Mouse (Mus musculus): ENCODE results near the gene Hlf. TPM values are rescaled to one million over a fixed set of nuclear protein-coding genes. Genes with fewer than 3 reads are reported as not detected.

Hlf gene
- polyA plus RNA-seq, 1 experiment from 2014 or later, result 2.0 TPM

DNA sequence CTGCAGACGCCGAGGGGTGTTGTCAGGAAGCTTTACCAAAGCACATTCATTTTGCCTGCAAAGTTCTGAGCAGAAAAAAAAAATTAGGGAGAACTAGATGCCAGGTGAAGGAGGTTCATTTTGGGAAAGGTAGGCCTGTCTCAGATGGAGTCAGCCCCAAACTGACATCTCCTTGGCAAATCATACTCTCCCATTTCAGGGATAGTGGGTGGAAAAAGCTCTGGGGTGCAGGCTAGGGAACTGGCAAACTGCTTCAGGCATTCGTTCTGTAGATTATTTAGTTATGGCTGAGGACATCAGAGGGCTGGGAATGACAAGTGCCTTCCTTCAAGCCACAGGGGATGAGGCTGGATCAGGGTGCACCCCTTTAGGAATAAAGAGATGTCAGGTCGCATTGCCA lies 58.0 kb downstream of the Hlf start:
- Histone ChIP-seq H3K9ac (replicated peaks; ENCODE audit: low read depth, low read length) (no peak overlapping the region), H3K27me3 (ENCODE audit: control insufficient read depth, insufficient read depth, low read length) (no peaks in the 10 kb centered on the region), H3K4me3 (ENCODE audit: low read depth, low read length) (no peak overlapping the region), H3K36me3 (ENCODE audit: control insufficient read depth, insufficient read depth, low read length) (no peaks in the 10 kb centered on the region), H3K27ac (ENCODE audit: low read depth, low read length) (no peak overlapping the region), H3K4me2 (ENCODE audit: low read depth, low read length) (no peak overlapping the region), H3K4me1 (ENCODE audit: control insufficient read depth, insufficient read depth, low read length) (no peaks in the 10 kb centered on the region), H3K9me3 (ENCODE audit: control insufficient read depth, low read length) (no peaks in the 10 kb centered on the region)
- no peak for ATAC-seq (ENCODE audit: low read depth)
- WGBS, result 91% methylated on average over 4 of the region's 4 CpGs

DNA sequence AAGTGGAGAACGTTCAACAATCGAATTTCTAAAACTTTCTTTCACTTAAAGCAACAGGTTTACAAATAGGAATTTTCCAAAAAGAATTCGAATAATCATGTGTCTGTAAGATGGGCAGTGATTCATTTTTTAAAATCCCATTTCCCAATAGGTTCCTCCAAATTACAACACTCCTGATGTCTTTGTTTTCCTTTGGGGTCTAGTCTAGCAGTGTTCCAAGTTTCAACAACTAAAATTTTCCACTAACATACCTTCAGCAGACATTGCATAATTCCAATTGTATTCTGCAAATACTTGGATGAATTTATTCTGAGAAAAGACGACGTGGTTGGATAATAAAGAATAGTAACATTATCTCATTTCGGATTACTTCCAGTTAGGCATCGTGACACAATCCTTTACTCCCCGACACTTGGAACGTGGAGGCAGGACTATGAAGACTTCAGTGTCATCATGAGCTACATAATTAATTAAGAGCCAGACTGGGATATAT lies 60.4 kb downstream of the Hlf start:
- Histone ChIP-seq H3K4me3 (ENCODE audit: low read depth, low read length) (no peak overlapping the region), H3K36me3 (ENCODE audit: control insufficient read depth, insufficient read depth, low read length) (no peaks in the 10 kb centered on the region)

DNA sequence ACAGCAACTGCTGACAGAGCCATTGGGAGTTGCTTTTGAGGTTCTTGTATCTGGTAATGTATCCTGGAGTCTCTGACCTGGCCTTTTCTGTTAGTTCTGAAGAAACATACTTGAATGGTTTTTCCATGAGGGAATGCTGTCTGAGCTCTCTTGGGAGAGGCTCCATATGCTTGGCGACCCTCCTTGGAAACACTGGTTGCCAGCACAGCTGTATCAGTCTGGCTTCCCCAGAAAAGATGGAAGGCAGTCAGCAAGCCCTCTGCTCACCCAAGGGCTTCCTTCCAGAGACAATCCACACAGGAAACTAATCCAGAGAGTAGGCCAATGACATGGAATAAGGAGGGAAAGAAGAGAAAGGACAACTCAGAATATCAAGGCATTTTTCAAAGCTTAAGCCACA lies 63.9 kb downstream of the Hlf start:
- Histone ChIP-seq H3K27me3 (ENCODE audit: control insufficient read depth, insufficient read depth, low read length) (no peaks in the 10 kb centered on the region), H3K4me1 (ENCODE audit: control insufficient read depth, insufficient read depth, low read length) (no peaks in the 10 kb centered on the region), H3K4me3 (ENCODE audit: low read depth, low read length) (no peak overlapping the region), H3K27ac (ENCODE audit: low read depth, low read length) (no peak overlapping the region), H3K9me3 (ENCODE audit: control insufficient read depth, low read length) (no peaks in the 10 kb centered on the region), H3K9ac (replicated peaks; ENCODE audit: low read depth, low read length) (no peak overlapping the region), H3K36me3 (ENCODE audit: control insufficient read depth, insufficient read depth, low read length) (no peaks in the 10 kb centered on the region), H3K4me2 (ENCODE audit: low read depth, low read length) (no peak overlapping the region)
- WGBS, result 70% methylated on average over 1 of the region's 1 CpGs
- ATAC-seq (ENCODE audit: low read depth), result no peak

More for the DNA sequence above, 60.4 kb downstream of the Hlf start:
- Histone ChIP-seq H3K4me2 (ENCODE audit: low read depth, low read length) (no peak overlapping the region), H3K4me1 (ENCODE audit: control insufficient read depth, insufficient read depth, low read length) (no peaks in the 10 kb centered on the region), H3K9me3 (ENCODE audit: control insufficient read depth, low read length) (no peaks in the 10 kb centered on the region), H3K9ac (replicated peaks; ENCODE audit: low read depth, low read length) (no peak overlapping the region), H3K27me3 (ENCODE audit: control insufficient read depth, insufficient read depth, low read length) (no peaks in the 10 kb centered on the region), H3K27ac (ENCODE audit: low read depth, low read length) (no peak overlapping the region)
- WGBS, result 90% methylated on average over 9 of the region's 9 CpGs
- ATAC-seq (ENCODE audit: low read depth), result no peak

DNA sequence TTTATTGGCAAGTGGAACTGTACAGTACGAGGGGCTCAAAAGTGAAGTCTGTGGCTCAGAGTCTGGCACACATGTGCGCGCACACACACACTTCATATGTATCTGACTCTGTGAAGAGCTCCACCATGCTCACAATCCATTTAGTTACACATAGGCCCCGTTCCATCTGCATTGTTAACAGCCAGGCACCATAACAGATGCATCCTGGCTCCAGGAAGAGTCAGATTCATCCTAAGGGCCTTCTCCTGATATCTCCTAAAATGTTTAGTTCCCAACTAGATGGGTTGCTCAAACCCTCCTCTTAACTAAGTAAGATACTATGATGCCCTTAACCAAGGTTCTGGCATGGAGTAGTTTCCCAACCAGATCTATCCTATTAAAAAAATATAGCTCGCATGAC lies 64.5 kb downstream of the Hlf start:
- WGBS, result 90% methylated on average over 5 of the region's 5 CpGs

DNA sequence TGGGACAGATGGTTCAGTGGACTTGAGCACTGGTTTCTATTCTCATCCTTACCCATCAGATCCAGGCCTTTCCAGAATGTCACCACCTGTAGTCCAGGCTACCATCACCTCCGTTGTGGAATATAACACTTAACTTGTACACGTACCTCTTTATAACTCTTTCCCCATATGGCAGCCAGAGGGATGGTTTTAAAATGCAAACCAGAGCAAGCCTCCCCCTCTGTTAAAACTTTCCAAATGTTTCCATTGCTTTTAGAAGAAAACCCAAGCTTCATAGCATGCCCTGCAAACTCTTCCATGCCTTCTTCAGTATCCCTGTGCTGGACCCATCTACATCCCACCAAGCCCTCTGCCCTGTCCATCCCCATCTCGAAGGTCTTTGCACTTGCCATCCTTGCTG lies 66.1 kb downstream of the Hlf start:
- Histone ChIP-seq H3K27me3 (ENCODE audit: control insufficient read depth, insufficient read depth, low read length) (no peaks in the 10 kb centered on the region), H3K36me3 (ENCODE audit: control insufficient read depth, insufficient read depth, low read length) (no peaks in the 10 kb centered on the region), H3K27ac (ENCODE audit: low read depth, low read length) (no peak overlapping the region), H3K4me1 (ENCODE audit: control insufficient read depth, insufficient read depth, low read length) (no peaks in the 10 kb centered on the region), H3K9ac (replicated peaks; ENCODE audit: low read depth, low read length) (no peak overlapping the region), H3K4me2 (ENCODE audit: low read depth, low read length) (no peak overlapping the region), H3K4me3 (ENCODE audit: low read depth, low read length) (no peak overlapping the region), H3K9me3 (ENCODE audit: control insufficient read depth, low read length) (no peaks in the 10 kb centered on the region)
- 84% methylated on average over 3 of the region's 3 CpGs for WGBS
- no peak for ATAC-seq (ENCODE audit: low read depth)

More for the DNA sequence above, 64.5 kb downstream of the Hlf start:
- no peaks in the 10 kb centered on the region for H3K9me3 ChIP-seq (ENCODE audit: control insufficient read depth, low read length)
- no peak overlapping the region for H3K4me2 ChIP-seq (ENCODE audit: low read depth, low read length)
- no peak overlapping the region for H3K9ac ChIP-seq (replicated peaks; ENCODE audit: low read depth, low read length)
- no peaks in the 10 kb centered on the region for H3K4me1 ChIP-seq (ENCODE audit: control insufficient read depth, insufficient read depth, low read length)
- no peak overlapping the region for H3K27ac ChIP-seq (ENCODE audit: low read depth, low read length)
- no peaks in the 10 kb centered on the region for H3K27me3 ChIP-seq (ENCODE audit: control insufficient read depth, insufficient read depth, low read length)
- ATAC-seq (ENCODE audit: low read depth), result no peak
- H3K4me3 ChIP-seq (ENCODE audit: low read depth, low read length), result no peak overlapping the region
- no peaks in the 10 kb centered on the region for H3K36me3 ChIP-seq (ENCODE audit: control insufficient read depth, insufficient read depth, low read length)

DNA sequence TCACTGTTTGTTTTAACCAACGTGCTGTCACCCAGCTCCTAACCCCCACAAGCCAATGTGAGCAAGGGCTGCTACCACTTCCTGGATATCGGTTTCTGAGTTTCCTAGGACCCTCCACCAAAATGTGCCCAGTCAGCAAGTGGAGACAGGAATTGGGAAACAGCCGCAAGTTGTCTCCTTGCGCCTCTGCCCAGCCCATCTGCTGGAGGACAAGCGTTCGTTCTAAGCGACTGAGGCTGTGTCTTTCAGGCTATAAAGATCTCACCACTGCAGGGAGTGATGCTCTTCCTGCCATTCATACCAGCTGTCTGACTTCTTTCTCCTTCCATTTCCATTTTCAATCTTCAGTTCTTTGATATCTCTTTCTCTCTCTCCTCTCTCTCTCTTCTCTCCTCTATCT lies 69.8 kb downstream of the Hlf start:
- H3K4me3 ChIP-seq (ENCODE audit: low read depth, low read length), result no peak overlapping the region
- H3K36me3 ChIP-seq (ENCODE audit: control insufficient read depth, insufficient read depth, low read length), result no peaks in the 10 kb centered on the region
- no peak for ATAC-seq (ENCODE audit: low read depth)
- H3K27me3 ChIP-seq (ENCODE audit: control insufficient read depth, insufficient read depth, low read length), result no peaks in the 10 kb centered on the region
- 71% methylated on average over 7 of the region's 7 CpGs for WGBS
- H3K27ac ChIP-seq (ENCODE audit: low read depth, low read length), result no peak overlapping the region
- no peak overlapping the region for H3K4me2 ChIP-seq (ENCODE audit: low read depth, low read length)
- H3K4me1 ChIP-seq (ENCODE audit: control insufficient read depth, insufficient read depth, low read length), result no peaks in the 10 kb centered on the region
- H3K9ac ChIP-seq (replicated peaks; ENCODE audit: low read depth, low read length), result no peak overlapping the region
- H3K9me3 ChIP-seq (ENCODE audit: control insufficient read depth, low read length), result no peaks in the 10 kb centered on the region

DNA sequence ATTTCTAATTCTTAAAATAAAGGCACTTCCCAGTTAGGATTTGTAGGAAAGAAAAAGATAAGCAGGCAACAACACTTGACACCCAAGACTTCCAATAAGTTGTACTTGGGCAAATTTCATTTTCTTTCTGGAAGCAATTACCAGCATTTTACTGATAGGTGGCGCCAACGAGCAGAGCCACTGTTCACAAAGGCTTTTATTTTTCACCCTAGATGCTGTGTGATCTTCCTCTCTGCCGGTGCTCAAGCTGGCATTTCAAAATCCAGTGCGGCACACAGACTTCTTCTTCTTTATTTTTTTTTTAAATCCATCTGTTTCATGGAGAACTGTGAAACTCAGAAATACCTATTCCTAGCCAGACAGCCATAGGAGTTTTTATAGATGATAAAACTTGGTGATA lies 73.2 kb downstream of the Hlf start:
- WGBS, result 21% methylated on average over 4 of the region's 4 CpGs
- H3K4me2 ChIP-seq (ENCODE audit: low read depth, low read length), result no peak overlapping the region
- no peak overlapping the region for H3K27ac ChIP-seq (ENCODE audit: low read depth, low read length)
- H3K27me3 ChIP-seq (ENCODE audit: control insufficient read depth, insufficient read depth, low read length), result no peaks in the 10 kb centered on the region
- H3K4me3 ChIP-seq (ENCODE audit: low read depth, low read length), result no peak overlapping the region
- no peak overlapping the region for H3K9ac ChIP-seq (replicated peaks; ENCODE audit: low read depth, low read length)
- no peaks in the 10 kb centered on the region for H3K9me3 ChIP-seq (ENCODE audit: control insufficient read depth, low read length)
- no peak for ATAC-seq (ENCODE audit: low read depth)
- no peaks in the 10 kb centered on the region for H3K36me3 ChIP-seq (ENCODE audit: control insufficient read depth, insufficient read depth, low read length)
- no peaks in the 10 kb centered on the region for H3K4me1 ChIP-seq (ENCODE audit: control insufficient read depth, insufficient read depth, low read length)

DNA sequence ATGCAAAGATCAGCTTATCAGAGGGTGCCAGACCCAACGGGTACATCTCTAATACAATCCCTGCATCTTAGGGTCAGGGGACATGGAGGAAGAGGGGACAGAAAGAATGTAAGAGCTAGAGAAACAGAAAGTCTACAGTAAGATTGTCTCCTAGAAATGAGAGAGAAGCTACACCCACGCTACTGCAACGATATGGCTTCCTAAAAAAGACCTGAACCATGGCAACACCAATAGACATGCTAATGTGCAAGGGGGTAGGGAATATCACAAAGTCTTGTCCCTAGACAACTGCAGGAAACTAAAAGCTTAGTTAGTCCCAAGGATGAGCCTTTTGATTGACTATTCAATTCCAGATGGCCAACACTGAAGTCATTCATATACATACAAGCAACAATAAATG lies 76.1 kb downstream of the Hlf start:
- ATAC-seq (ENCODE audit: low read depth), result no peak
- Histone ChIP-seq H3K9ac (replicated peaks; ENCODE audit: low read depth, low read length) (no peak overlapping the region), H3K27me3 (ENCODE audit: control insufficient read depth, insufficient read depth, low read length) (no peaks in the 10 kb centered on the region), H3K36me3 (ENCODE audit: control insufficient read depth, insufficient read depth, low read length) (no peaks in the 10 kb centered on the region), H3K4me3 (ENCODE audit: low read depth, low read length) (no peak overlapping the region), H3K9me3 (ENCODE audit: control insufficient read depth, low read length) (no peaks in the 10 kb centered on the region), H3K4me1 (ENCODE audit: control insufficient read depth, insufficient read depth, low read length) (no peaks in the 10 kb centered on the region), H3K4me2 (ENCODE audit: low read depth, low read length) (no peak overlapping the region), H3K27ac (ENCODE audit: low read depth, low read length) (no peak overlapping the region)
- 89% methylated on average over 3 of the region's 3 CpGs for WGBS

DNA sequence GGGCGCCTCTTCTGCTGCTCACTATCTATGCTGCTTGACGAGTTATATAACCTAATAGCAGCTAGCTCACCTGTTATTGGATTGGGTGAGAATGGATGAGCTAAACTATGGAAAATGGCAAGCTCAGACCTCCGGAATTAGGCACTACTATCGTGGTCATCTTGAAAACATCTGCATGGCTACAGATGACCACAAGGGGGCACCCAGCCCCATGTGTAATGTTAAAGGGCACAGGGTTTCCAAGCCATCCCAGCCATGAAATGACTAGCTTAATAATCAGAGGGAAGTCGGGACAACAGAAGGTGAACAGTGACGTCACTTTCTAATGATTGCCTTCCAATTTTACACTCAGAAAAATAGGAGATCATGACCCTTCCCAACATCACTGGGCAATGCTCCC lies 83.7 kb downstream of the Hlf start:
- WGBS, result 59% methylated on average over 6 of the region's 6 CpGs
- Histone ChIP-seq H3K4me3 (ENCODE audit: low read depth, low read length) (no peak overlapping the region), H3K27me3 (ENCODE audit: control insufficient read depth, insufficient read depth, low read length) (no peaks in the 10 kb centered on the region), H3K27ac (ENCODE audit: low read depth, low read length) (no peak overlapping the region), H3K36me3 (ENCODE audit: control insufficient read depth, insufficient read depth, low read length) (no peaks in the 10 kb centered on the region), H3K4me2 (ENCODE audit: low read depth, low read length) (no peak overlapping the region), H3K9ac (replicated peaks; ENCODE audit: low read depth, low read length) (no peak overlapping the region), H3K9me3 (ENCODE audit: control insufficient read depth, low read length) (no peaks in the 10 kb centered on the region), H3K4me1 (ENCODE audit: control insufficient read depth, insufficient read depth, low read length) (no peaks in the 10 kb centered on the region)
- ATAC-seq (ENCODE audit: low read depth), result no peak

DNA sequence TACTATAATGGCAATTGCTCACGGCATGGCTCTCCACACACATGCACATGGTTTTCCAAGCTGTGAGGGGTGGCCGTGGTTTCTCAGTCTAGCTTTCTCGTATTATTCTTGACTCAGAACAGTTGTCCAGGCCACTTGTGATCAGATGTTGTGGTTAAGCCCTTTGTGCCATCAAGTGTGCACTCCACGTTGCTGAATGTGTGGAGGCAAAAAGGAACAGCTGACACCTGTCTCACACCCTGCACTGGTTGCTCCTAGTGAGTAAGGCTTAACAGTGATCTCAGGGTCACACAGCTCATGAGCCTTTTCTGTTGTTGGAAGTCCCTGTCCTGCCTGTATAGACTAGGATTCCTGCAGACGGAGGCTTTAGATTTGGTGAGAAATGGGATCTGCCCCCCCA lies 84.6 kb downstream of the Hlf start:
- 92% methylated on average over 5 of the region's 5 CpGs for WGBS
- H3K27me3 ChIP-seq (ENCODE audit: control insufficient read depth, insufficient read depth, low read length), result no peaks in the 10 kb centered on the region
- no peak for ATAC-seq (ENCODE audit: low read depth)
- no peak overlapping the region for H3K9ac ChIP-seq (replicated peaks; ENCODE audit: low read depth, low read length)
- H3K27ac ChIP-seq (ENCODE audit: low read depth, low read length), result no peak overlapping the region
- no peak overlapping the region for H3K4me3 ChIP-seq (ENCODE audit: low read depth, low read length)
- no peak overlapping the region for H3K4me2 ChIP-seq (ENCODE audit: low read depth, low read length)
- no peaks in the 10 kb centered on the region for H3K4me1 ChIP-seq (ENCODE audit: control insufficient read depth, insufficient read depth, low read length)
- H3K9me3 ChIP-seq (ENCODE audit: control insufficient read depth, low read length), result no peaks in the 10 kb centered on the region
- no peaks in the 10 kb centered on the region for H3K36me3 ChIP-seq (ENCODE audit: control insufficient read depth, insufficient read depth, low read length)
